Mouse (Mus musculus) left cerebral cortex, adult 18-20 months (tissue): ENCODE results near the gene Styxl1. TPM values are rescaled to one million over a fixed set of nuclear protein-coding genes. Genes with fewer than 3 reads are reported as not detected.

ENCODE experiments used
- DNase-seq, 2 experiments: peaks; one replicate each; pipeline ENCODE4 v3.0.0; 2021 to 2022; ENCODE audit warnings: low spot score in 2 of 2, mixed read lengths in 1 of 2
- microRNA-seq, 2 experiments: library from miRNA; unstranded; fragments of <30 nt; microRNA quantifications; one replicate each; pipeline ENCODE4 v1.2.0; 2021
- total RNA-seq, 2 experiments: library from RNA; stranded (reverse); gene quantifications; 2 replicates each; pipeline ENCODE4 v1.2.3; 2021

Gene Styxl1
- total RNA-seq, 2 experiments from 2014 or later, result not detected

DNA sequence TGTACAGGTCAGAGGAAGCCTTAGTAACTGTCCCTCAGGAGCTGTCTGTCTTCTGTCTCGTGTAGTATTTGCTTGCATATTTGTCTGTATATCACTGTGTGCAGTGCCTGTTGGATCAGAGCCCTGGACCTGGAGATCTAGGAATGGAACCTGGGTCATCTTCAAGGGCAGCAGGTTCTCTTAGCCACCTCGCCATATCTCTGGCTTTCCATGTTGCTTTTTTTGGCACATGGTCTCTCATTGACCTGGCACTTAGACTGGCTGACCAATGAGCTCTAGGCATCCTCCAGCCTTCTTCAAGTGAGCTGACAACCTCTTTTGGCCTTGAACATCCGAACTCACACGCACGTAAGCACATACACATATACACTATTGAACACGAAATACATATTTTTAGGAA, 76.0 kb downstream of the Styxl1 start:
- DNase-seq, result no peak

DNA sequence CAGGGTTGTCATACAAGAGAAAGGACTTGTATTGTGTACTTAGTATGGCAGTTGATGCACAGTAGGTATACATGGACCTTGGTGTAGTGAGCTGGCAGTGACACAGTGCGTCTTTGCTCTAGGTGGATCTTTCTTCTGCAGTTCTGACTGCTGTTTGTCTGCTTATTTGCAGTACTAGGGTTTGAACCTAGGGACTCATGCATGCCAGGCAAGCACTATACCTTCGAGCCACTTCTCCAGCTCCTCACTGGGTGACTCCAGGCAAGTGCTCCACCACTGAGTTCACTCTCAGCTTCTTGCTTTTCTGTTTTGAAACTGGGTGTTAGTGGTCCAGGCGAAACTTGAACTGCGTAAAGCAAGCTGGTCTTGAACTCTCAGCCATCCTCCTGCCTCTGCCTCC, 76.6 kb downstream of the Styxl1 start:
- no peak for DNase-seq

DNA sequence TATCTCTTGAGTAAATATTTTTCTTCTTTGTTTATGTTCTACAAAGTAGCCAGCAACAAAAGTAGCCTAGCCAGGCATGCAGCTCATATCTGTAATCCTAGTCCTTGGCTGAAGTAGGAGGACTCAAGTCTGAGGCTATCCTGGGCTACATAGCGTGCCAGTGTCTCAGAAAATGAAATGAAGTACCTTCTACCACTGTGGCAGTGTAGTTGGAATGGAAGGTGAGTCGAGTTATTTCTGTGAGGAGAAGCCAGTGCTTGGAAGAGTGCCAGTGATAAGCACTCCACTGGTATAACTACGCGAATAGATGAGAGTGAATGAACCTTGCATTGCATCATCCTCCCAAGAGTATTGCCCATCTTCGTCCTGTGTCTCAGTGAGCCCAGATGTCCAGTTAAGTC, 80.5 kb downstream of the Styxl1 start:
- DNase-seq, result no peak

Small RNA genes within 50 kb of the gene (microRNA-seq; reads per million reads assigned to microRNA genes)
- gene Mir7034, result 0.63 to 2.0 reads per million in 2 experiments

Other genes with a start within 250 kb of the Styxl1 start
- 10 to 100 TPM; 38.6 to 45.8 TPM for gene Hip1, start 233.3 kb downstream of the Styxl1 start, total RNA-seq
- gene Ccl26, start 214.8 kb downstream of the Styxl1 start, total RNA-seq, result not detected
- under 1 TPM in 1 of 2 experiments, not detected in 1; 0.42 TPM for gene Ccl24, start 205.3 kb downstream of the Styxl1 start, total RNA-seq
- 10 to 100 TPM; 92.6 to 96.2 TPM for gene Rhbdd2, start 145.8 kb downstream of the Styxl1 start, total RNA-seq
- gene Por, start 108.4 kb downstream of the Styxl1 start, total RNA-seq, result 10 to 100 TPM; 87.6 to 90.4 TPM
- 10 to 100 TPM; 18.3 to 22.4 TPM for gene Tmem120a, start 33.9 kb downstream of the Styxl1 start, total RNA-seq
- gene Mdh2, start 95 bp upstream of the Styxl1 start, total RNA-seq, result 100 to 1,000 TPM; 431 to 433 TPM
- 10 to 100 TPM; 94.9 to 95.4 TPM for gene Srrm3, start 28.5 kb upstream of the Styxl1 start, total RNA-seq
- 10 to 100 TPM; 16.5 to 31.4 TPM for gene Hspb1, start 109.5 kb upstream of the Styxl1 start, total RNA-seq
- gene Ywhag, start 156.2 kb upstream of the Styxl1 start, total RNA-seq, result 1,000 to 10,000 TPM; 1,157 to 1,215 TPM
- gene Ssc4d, start 196.1 kb upstream of the Styxl1 start, total RNA-seq, result 1 to 10 TPM in 1 of 2 experiments, under 1 TPM in 1; 0.79 to 1.3 TPM
- not detected for gene Zp3, start 201.7 kb upstream of the Styxl1 start, total RNA-seq
- 10 to 100 TPM in 1 of 2 experiments, 1 to 10 TPM in 1; 8.3 to 10.2 TPM for gene Dtx2, start 216.4 kb upstream of the Styxl1 start, total RNA-seq